Mouse (Mus musculus) hindbrain, embryonic 16.5 days (tissue): Measurements from ENCODE around the gene Nipa2. TPM values are rescaled to one million over a fixed set of nuclear protein-coding genes. Genes with fewer than 3 reads are reported as not detected.

ENCODE experiments used
- ATAC-seq: fragments of 200-750 bp; cut with Nextera tagmentation; 2 replicates; pipeline ENCODE4 v1.8.0; 2017; ENCODE audit warnings: moderate TSS enrichment, moderate library complexity
- H3K27ac ChIP-seq: fragments of 300-500 bp; sonication (generic); 2 replicates; pipeline ENCODE4 v1.5.1; 2014; ENCODE audit warnings: low read depth, mild to moderate bottlenecking, control low read depth, low read length, moderate library complexity
- H3K27me3 ChIP-seq: fragments of 300-500 bp; sonication (generic); replicated peaks from 2 replicates; pipeline ENCODE4 v1.6.1; 2014; ENCODE audit warnings: low read length; ENCODE audit not compliant: control insufficient read depth, insufficient read depth
- H3K36me3 ChIP-seq: fragments of 300-500 bp; sonication (generic); 2 replicates; pipeline ENCODE4 v1.6.1; 2014; ENCODE audit warnings: mild to moderate bottlenecking, low read length, moderate library complexity, mixed read lengths; ENCODE audit not compliant: control insufficient read depth, insufficient read depth
- H3K4me1 ChIP-seq: fragments of 300-500 bp; sonication (generic); 2 replicates; pipeline ENCODE4 v1.6.1; 2014; ENCODE audit warnings: low read depth, low read length; ENCODE audit not compliant: control insufficient read depth, insufficient read depth
- H3K4me2 ChIP-seq: fragments of 300-500 bp; sonication (generic); 2 replicates; pipeline ENCODE4 v1.6.1; 2014; ENCODE audit warnings: mild to moderate bottlenecking, low read length, control low read depth, moderate library complexity
- H3K4me3 ChIP-seq: fragments of 300-500 bp; sonication (generic); 2 replicates; pipeline ENCODE4 v1.5.1; 2014; ENCODE audit warnings: mild to moderate bottlenecking, low read length, control low read depth, moderate library complexity
- H3K9ac ChIP-seq: fragments of 300-500 bp; sonication (generic); 2 replicates; pipeline ENCODE4 v1.6.1; 2014; ENCODE audit warnings: low read depth, mild to moderate bottlenecking, control low read depth, low read length, moderate library complexity
- H3K9me3 ChIP-seq: fragments of 300-500 bp; sonication (generic); 2 replicates; pipeline ENCODE4 v1.6.1; 2014; ENCODE audit warnings: mild to moderate bottlenecking, low read length, moderate library complexity; ENCODE audit not compliant: control insufficient read depth
- WGBS: fragments of 180-500 bp; shearing (Covaris S2); extraction: QIAGEN DNeasy Blood & Tissue Kit; methylation state at CpG from one replicate; pipeline ENCODE4 v1.1.7; 2014; 5-methylcytosine and 5-hydroxymethylcytosine counted together
- polyA plus RNA-seq: library from polyadenylated mRNA; unstranded; fragments of >200 nt; fragmentation: Nextera tagmentation; extraction: Ambion mirVana; gene quantifications from 2 replicates; pipeline ENCODE4 v1.2.1, GENCODE M21; 2015

The Nipa2 gene
- polyA plus RNA-seq = 31.4 and 33.9 TPM in 2 replicates

- H3K4me1 ChIP-seq = peaks cover 14% of the 10 kb centered on the region
- WGBS = under 1% methylated on average over 67 of the region's 70 CpGs
- peak within 1 kb of the TSS; percentile 84 for H3K27ac ChIP-seq
- H3K9me3 ChIP-seq = no peaks in the 10 kb centered on the region
- H3K4me3 ChIP-seq = peak within 1 kb of the TSS; percentile 91
- peak within 1 kb of the TSS; percentile 75 for H3K4me2 ChIP-seq
- peak within 1 kb of the TSS; percentile 95 for H3K9ac ChIP-seq
- ATAC-seq = peak; percentile 98
- H3K27me3 ChIP-seq = no peaks in the 10 kb centered on the region
- H3K36me3 ChIP-seq = peaks cover 2% of the 10 kb centered on the region; the same call in 1 of the 2 replicates
These were observed at the start of gene Nipa2 for GRCm38 (mm10) chr7:55962004-55962908. TSS of gene Nipa2 (minus strand) at chr7:55962476.

GRCm38 (mm10) chr7:56011018-56011333 lies 48.7 kb upstream of the Nipa2 start:
- Histone ChIP-seq H3K9ac (no peak overlapping the region), H3K27ac (no peak overlapping the region), H3K36me3 (peaks cover 2% of the 10 kb centered on the region), H3K4me1 (peaks cover 2% of the 10 kb centered on the region; the same call in 1 of the 2 replicates), H3K4me3 (no peak overlapping the region), H3K27me3 (no peaks in the 10 kb centered on the region), H3K4me2 (no peak overlapping the region), H3K9me3 (no peaks in the 10 kb centered on the region; the same call in 1 of the 2 replicates)
- peak; percentile 48; the same call in 1 of the 2 replicates for ATAC-seq

- H3K36me3 ChIP-seq = no peaks in the 10 kb centered on the region
- H3K9me3 ChIP-seq = no peaks in the 10 kb centered on the region; the same call in 1 of the 2 replicates
- H3K4me1 ChIP-seq = peaks cover 2% of the 10 kb centered on the region; the same call in 1 of the 2 replicates
- no peaks in the 10 kb centered on the region for H3K27me3 ChIP-seq
- no peak overlapping the region for H3K9ac ChIP-seq
- H3K4me2 ChIP-seq = no peak overlapping the region
- ATAC-seq = no peak
- no peak overlapping the region for H3K4me3 ChIP-seq
- 76% methylated on average over 4 of the region's 4 CpGs for WGBS
- no peak overlapping the region for H3K27ac ChIP-seq
These were observed 48.2 kb upstream of the Nipa2 start for GRCm38 (mm10) chr7:56010318-56011017.

- no peak overlapping the region for H3K9ac ChIP-seq
- no peak overlapping the region for H3K27ac ChIP-seq
- no peaks in the 10 kb centered on the region for H3K27me3 ChIP-seq
- no peaks in the 10 kb centered on the region for H3K9me3 ChIP-seq
- WGBS = 3% methylated on average over 2 of the region's 4 CpGs
- 0 out of 2 replicates have a peak, but pooled peaks have one; percentile 25 for ATAC-seq
- H3K36me3 ChIP-seq = no peaks in the 10 kb centered on the region
- H3K4me1 ChIP-seq = peaks cover 3% of the 10 kb centered on the region
- no peak overlapping the region for H3K4me3 ChIP-seq
- H3K4me2 ChIP-seq = no peak overlapping the region
These were observed 36.7 kb upstream of the Nipa2 start for GRCm38 (mm10) chr7:55998997-55999396.

GRCm38 (mm10) chr7:55995013-55995412 lies 32.7 kb upstream of the Nipa2 start:
- no peak overlapping the region for H3K9ac ChIP-seq
- H3K36me3 ChIP-seq = no peaks in the 10 kb centered on the region
- H3K27me3 ChIP-seq = no peaks in the 10 kb centered on the region
- ATAC-seq = peak; percentile 83
- no peak overlapping the region for H3K4me2 ChIP-seq
- H3K9me3 ChIP-seq = no peaks in the 10 kb centered on the region
- WGBS = 34% methylated on average over 4 of the region's 4 CpGs
- H3K4me1 ChIP-seq = peaks cover 3% of the 10 kb centered on the region
- H3K27ac ChIP-seq = no peak overlapping the region; the same call in 1 of the 2 replicates
- H3K4me3 ChIP-seq = no peak overlapping the region

- Histone ChIP-seq H3K4me3 (no peak overlapping the region), H3K9ac (no peak overlapping the region), H3K9me3 (no peaks in the 10 kb centered on the region), H3K27me3 (no peaks in the 10 kb centered on the region), H3K4me2 (no peak overlapping the region), H3K27ac (no peak overlapping the region), H3K4me1 (no peaks in the 10 kb centered on the region; the same call in 1 of the 2 replicates), H3K36me3 (no peaks in the 10 kb centered on the region)
- ATAC-seq = no peak
- WGBS = 90% methylated on average over 7 of the region's 7 CpGs
These were observed 29.6 kb upstream of the Nipa2 start for GRCm38 (mm10) chr7:55991858-55992257.

- WGBS = 95% methylated on average over 3 of the region's 3 CpGs
- Histone ChIP-seq H3K27me3 (no peaks in the 10 kb centered on the region), H3K9me3 (no peaks in the 10 kb centered on the region)
These were observed 28.9 kb upstream of the Nipa2 start for GRCm38 (mm10) chr7:55991129-55991528.

GRCm38 (mm10) chr7:55986526-55987214 lies 24.4 kb upstream of the Nipa2 start:
- H3K36me3 ChIP-seq = no peaks in the 10 kb centered on the region
- no peaks in the 10 kb centered on the region for H3K4me1 ChIP-seq
- peak overlapping the region; percentile 39 for H3K4me2 ChIP-seq
- no peaks in the 10 kb centered on the region for H3K27me3 ChIP-seq
- H3K9me3 ChIP-seq = no peaks in the 10 kb centered on the region
- no peak overlapping the region for H3K4me3 ChIP-seq
- H3K9ac ChIP-seq = no peak overlapping the region
- 34% methylated on average over 13 of the region's 13 CpGs for WGBS
- H3K27ac ChIP-seq = no peak overlapping the region
- peak; percentile 79 for ATAC-seq

More at GRCm38 (mm10) chr7:55991129-55991528, 28.9 kb upstream of the Nipa2 start:
- H3K4me2 ChIP-seq = no peak overlapping the region
- no peaks in the 10 kb centered on the region; the same call in 1 of the 2 replicates for H3K4me1 ChIP-seq
- H3K36me3 ChIP-seq = no peaks in the 10 kb centered on the region
- no peak overlapping the region for H3K9ac ChIP-seq
- no peak for ATAC-seq
- no peak overlapping the region for H3K4me3 ChIP-seq
- H3K27ac ChIP-seq = no peak overlapping the region
